Mouse (Mus musculus) kidney, adult 2 months (tissue): Measurements from ENCODE around the gene Lrba. TPM values are rescaled to one million over a fixed set of nuclear protein-coding genes. Genes with fewer than 3 reads are reported as not detected.
A peak's percentile ranks its signal among the peaks of the same experiment; 100 is the strongest.

Source experiments
- DNase-seq: peaks from one replicate; pipeline ENCODE4 v3.0.0; 2021
- H3K27ac ChIP-seq: fragments of 200-500 bp; 2 replicates; pipeline ENCODE4 v1.5.1; 2012; ENCODE audit warnings: low read depth, low read length, control low read depth, inconsistent platforms; ENCODE audit not compliant: insufficient read depth
- H3K27me3 ChIP-seq: fragments of 200-500 bp; replicated peaks from 2 replicates; pipeline ENCODE4 v1.6.1; 2012; ENCODE audit warnings: mild to moderate bottlenecking, moderate library complexity, low read length, inconsistent platforms; ENCODE audit not compliant: control insufficient read depth, insufficient read depth
- H3K36me3 ChIP-seq: fragments of 200-500 bp; 2 replicates; pipeline ENCODE4 v1.6.1; 2012; ENCODE audit warnings: mild to moderate bottlenecking, moderate library complexity, low read length, inconsistent platforms; ENCODE audit not compliant: control insufficient read depth, insufficient read depth
- H3K4me1 ChIP-seq: fragments of 200-500 bp; 2 replicates; pipeline ENCODE4 v1.6.1; 2011; ENCODE audit warnings: low read length; ENCODE audit not compliant: control insufficient read depth, insufficient read depth
- H3K4me3 ChIP-seq: fragments of 200-500 bp; 2 replicates; pipeline ENCODE4 v1.5.1; 2011; ENCODE audit warnings: mild to moderate bottlenecking, low read depth, low read length, control low read depth; ENCODE audit not compliant: insufficient read depth
- CTCF ChIP-seq: fragments of 200-500 bp; conservative IDR thresholded peaks from 2 replicates; pipeline ENCODE4 v1.5.1; 2011; ENCODE audit warnings: low read depth, mild to moderate bottlenecking, control low read depth, low read length, moderate library complexity, mixed read lengths; ENCODE audit not compliant: insufficient read depth, insufficient read length
- POLR2A ChIP-seq: fragments of 200-500 bp; IDR thresholded peaks from one replicate; pipeline ENCODE4 v1.6.1; 2011; ENCODE audit warnings: low read depth, low read length, control low read depth
- WGBS: fragments of 180-500 bp; shearing (Covaris S2); methylation state at CpG from one replicate; pipeline ENCODE4 v1.1.7; 2018; 5-methylcytosine and 5-hydroxymethylcytosine counted together
- polyA plus RNA-seq: library from polyadenylated mRNA; depleted of rRNA; stranded (reverse); fragments of >200 nt; gene quantifications from 2 replicates; pipeline ENCODE4 v1.2.3, GENCODE M21; 2012

Lrba gene
- polyA plus RNA-seq, 1 experiment: 36.4 TPM

GRCm38 (mm10) chr3:86758727-86759126, 534.2 kb downstream of the Lrba start:
- no peaks in the 10 kb centered on the region for H3K27me3 ChIP-seq
- H3K36me3 ChIP-seq: no peaks in the 10 kb centered on the region
- no peak for TF ChIP-seq POLR2A
- TF ChIP-seq CTCF: no peak
- H3K27ac ChIP-seq: no peak overlapping the region
- H3K4me3 ChIP-seq: no peak overlapping the region
- WGBS: 68% methylated on average over 6 of the region's 6 CpGs
- no peak for DNase-seq
- H3K4me1 ChIP-seq: peaks cover 2% of the 10 kb centered on the region; the same call in 1 of the 2 replicates

- no peak for TF ChIP-seq POLR2A
- TF ChIP-seq CTCF: no peak
- Histone ChIP-seq H3K4me1 (peaks cover 2% of the 10 kb centered on the region; the same call in 1 of the 2 replicates), H3K27me3 (no peaks in the 10 kb centered on the region), H3K4me3 (no peak overlapping the region), H3K27ac (no peak overlapping the region), H3K36me3 (no peaks in the 10 kb centered on the region; the same call in 1 of the 2 replicates)
- DNase-seq: no peak
- 84% methylated on average over 1 of the region's 1 CpGs for WGBS
Observed at GRCm38 (mm10) chr3:86759383-86759782, 534.9 kb downstream of the Lrba start.

GRCm38 (mm10) chr3:86759834-86760233, 535.4 kb downstream of the Lrba start:
- 84% methylated on average over 8 of the region's 8 CpGs for WGBS
- no peak for TF ChIP-seq POLR2A
- no peaks in the 10 kb centered on the region for H3K4me1 ChIP-seq
- no peak overlapping the region for H3K4me3 ChIP-seq
- no peaks in the 10 kb centered on the region; the same call in 1 of the 2 replicates for H3K36me3 ChIP-seq
- no peak overlapping the region for H3K27ac ChIP-seq
- no peaks in the 10 kb centered on the region for H3K27me3 ChIP-seq
- no peak for DNase-seq

GRCm38 (mm10) chr3:86760474-86760873, 536.0 kb downstream of the Lrba start:
- Histone ChIP-seq H3K27ac (no peak overlapping the region), H3K4me1 (no peaks in the 10 kb centered on the region), H3K36me3 (no peaks in the 10 kb centered on the region; the same call in 1 of the 2 replicates), H3K4me3 (no peak overlapping the region), H3K27me3 (no peaks in the 10 kb centered on the region)
- 87% methylated on average over 7 of the region's 7 CpGs for WGBS
- TF ChIP-seq POLR2A (no peak), CTCF (no peak)
- DNase-seq: no peak

GRCm38 (mm10) chr3:86761095-86762035, 536.9 kb downstream of the Lrba start:
- peak; percentile 75 for DNase-seq
- TF ChIP-seq CTCF (peak; percentile 55), POLR2A (no peak)
- no peaks in the 10 kb centered on the region for H3K4me1 ChIP-seq
- H3K36me3 ChIP-seq: no peaks in the 10 kb centered on the region; the same call in 1 of the 2 replicates
- no peak overlapping the region for H3K27ac ChIP-seq
- no peaks in the 10 kb centered on the region for H3K27me3 ChIP-seq
- WGBS: 70% methylated on average over 9 of the region's 9 CpGs
- H3K4me3 ChIP-seq: no peak overlapping the region

GRCm38 (mm10) chr3:86762036-86762415, 537.5 kb downstream of the Lrba start:
- 93% methylated on average over 6 of the region's 6 CpGs for WGBS
- DNase-seq: no peak
- TF ChIP-seq CTCF (no peak), POLR2A (no peak)

GRCm38 (mm10) chr3:86762456-86762855, 538.0 kb downstream of the Lrba start:
- Histone ChIP-seq H3K36me3 (no peaks in the 10 kb centered on the region; the same call in 1 of the 2 replicates), H3K27ac (no peak overlapping the region), H3K27me3 (no peaks in the 10 kb centered on the region), H3K4me3 (no peak overlapping the region), H3K4me1 (no peaks in the 10 kb centered on the region)
- TF ChIP-seq CTCF: no peak
- TF ChIP-seq POLR2A: no peak
- DNase-seq: no peak
- 94% methylated on average over 4 of the region's 4 CpGs for WGBS

More at GRCm38 (mm10) chr3:86762036-86762415, 537.5 kb downstream of the Lrba start:
- Histone ChIP-seq H3K36me3 (no peaks in the 10 kb centered on the region; the same call in 1 of the 2 replicates), H3K27ac (no peak overlapping the region), H3K4me1 (no peaks in the 10 kb centered on the region), H3K4me3 (no peak overlapping the region), H3K27me3 (no peaks in the 10 kb centered on the region)

GRCm38 (mm10) chr3:86768553-86768952, 544.1 kb downstream of the Lrba start:
- no peaks in the 10 kb centered on the region for H3K27me3 ChIP-seq
- H3K27ac ChIP-seq: no peak overlapping the region
- 66% methylated on average over 8 of the region's 8 CpGs for WGBS
- TF ChIP-seq CTCF (no peak), POLR2A (no peak)
- H3K4me3 ChIP-seq: no peak overlapping the region
- no peaks in the 10 kb centered on the region; the same call in 1 of the 2 replicates for H3K36me3 ChIP-seq
- H3K4me1 ChIP-seq: 0 out of 2 replicates have a peak, but pooled peaks cover 3% of the 10 kb centered on the region
- no peak for DNase-seq
